Mouse (Mus musculus) C2C12 (cell line): ENCODE results near the gene Irf2bp2. TPM values are rescaled to one million over a fixed set of nuclear protein-coding genes. Genes with fewer than 3 reads are reported as not detected.

Source experiments
- H3K27me3 ChIP-seq: one replicate; pipeline ENCODE4 v1.6.1; 2011; ENCODE audit not compliant: control insufficient read depth, insufficient read depth, insufficient read length
- H3K36me3 ChIP-seq: one replicate; pipeline ENCODE4 v1.6.1; 2011; ENCODE audit not compliant: control insufficient read depth, insufficient read depth
- H3K4me3 ChIP-seq: one replicate; pipeline ENCODE4 v1.5.1; 2011; ENCODE audit warnings: mild to moderate bottlenecking, control low read depth; ENCODE audit not compliant: poor library complexity, insufficient read depth, severe bottlenecking
- H3K79me2 ChIP-seq: one replicate; pipeline ENCODE4 v1.6.1; 2011; ENCODE audit not compliant: control insufficient read depth, insufficient read depth
- H3K79me3 ChIP-seq: one replicate; pipeline ENCODE4 v1.6.1; 2011; ENCODE audit warnings: low read depth, control low read depth
- H3ac ChIP-seq: one replicate; pipeline ENCODE3; 2011; ENCODE audit warnings: low read depth; ENCODE audit not compliant: control insufficient read depth, insufficient read length
- CEBPB ChIP-seq: IDR thresholded peaks from one replicate; pipeline ENCODE4 v1.6.1; 2011; ENCODE audit warnings: low read depth, mild to moderate bottlenecking, control low read depth, moderate library complexity
- CTCF ChIP-seq: IDR thresholded peaks from one replicate; pipeline ENCODE4 v1.5.1; 2011; ENCODE audit not compliant: control insufficient read depth, insufficient read depth, insufficient read length
- FOSL1 ChIP-seq: IDR thresholded peaks from one replicate; pipeline ENCODE4 v1.8.0; 2011; ENCODE audit warnings: mild to moderate bottlenecking, low read length; ENCODE audit not compliant: poor library complexity, insufficient read depth, severe bottlenecking
- MAX ChIP-seq: IDR thresholded peaks from one replicate; pipeline ENCODE4 v1.6.1; 2011; ENCODE audit warnings: mild to moderate bottlenecking, control low read depth
- MYOD1 ChIP-seq: IDR thresholded peaks from one replicate; pipeline ENCODE4 v1.6.1; 2011; ENCODE audit warnings: low read depth; ENCODE audit not compliant: control insufficient read depth, insufficient read length
- MYOG ChIP-seq: IDR thresholded peaks from one replicate; pipeline ENCODE4 v1.6.1; 2011; ENCODE audit not compliant: control insufficient read depth, insufficient read length; ENCODE audit errors: extremely low read depth
- USF1 ChIP-seq: IDR thresholded peaks from one replicate; pipeline ENCODE4 v1.6.1; 2011; ENCODE audit warnings: low read depth, mild to moderate bottlenecking, control low read depth, moderate library complexity
- polyA plus RNA-seq: library from polyadenylated mRNA; unstranded; fragments of >200 nt; fragmentation: generic; extraction: Trizol; gene quantifications from one replicate; pipeline ENCODE4 v1.2.1, GENCODE M21; 2012; ENCODE audit warnings: missing spikeins

Irf2bp2 gene
- polyA plus RNA-seq, 1 experiment, result 20.9 TPM

DNA sequence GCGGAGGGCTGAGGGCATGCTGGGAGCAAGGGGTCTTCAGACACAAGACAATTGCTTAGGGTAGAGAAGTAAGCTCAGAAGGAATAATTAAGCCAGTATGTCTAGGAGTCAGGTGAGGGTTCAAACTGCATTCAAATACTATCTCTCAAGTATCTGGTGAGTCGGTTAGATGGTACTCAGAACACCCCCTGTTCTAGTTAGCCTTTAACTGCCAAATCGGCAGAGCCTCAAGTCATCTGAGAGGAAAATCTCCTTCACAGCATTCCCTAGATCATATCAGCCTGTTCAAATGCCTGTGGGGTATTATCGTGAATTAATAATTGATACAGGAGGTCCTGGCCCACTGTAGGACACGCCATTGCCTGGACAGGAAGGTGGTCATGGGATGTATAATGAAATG lies 23.9 kb upstream of the Irf2bp2 start:
- H3K79me2 ChIP-seq, result no peaks in the 10 kb centered on the region
- H3K27me3 ChIP-seq, result no peaks in the 10 kb centered on the region
- TF ChIP-seq MAX, result no peak
- no peak for TF ChIP-seq CEBPB
- TF ChIP-seq MYOD1, result no peak
- TF ChIP-seq USF1, result no peak
- no peak for TF ChIP-seq FOSL1
- no peak for TF ChIP-seq CTCF
- no peak for TF ChIP-seq MYOG
- H3ac ChIP-seq, result no peak overlapping the region
- no peak overlapping the region for H3K4me3 ChIP-seq
- no peaks in the 10 kb centered on the region for H3K79me3 ChIP-seq
- no peaks in the 10 kb centered on the region for H3K36me3 ChIP-seq

DNA sequence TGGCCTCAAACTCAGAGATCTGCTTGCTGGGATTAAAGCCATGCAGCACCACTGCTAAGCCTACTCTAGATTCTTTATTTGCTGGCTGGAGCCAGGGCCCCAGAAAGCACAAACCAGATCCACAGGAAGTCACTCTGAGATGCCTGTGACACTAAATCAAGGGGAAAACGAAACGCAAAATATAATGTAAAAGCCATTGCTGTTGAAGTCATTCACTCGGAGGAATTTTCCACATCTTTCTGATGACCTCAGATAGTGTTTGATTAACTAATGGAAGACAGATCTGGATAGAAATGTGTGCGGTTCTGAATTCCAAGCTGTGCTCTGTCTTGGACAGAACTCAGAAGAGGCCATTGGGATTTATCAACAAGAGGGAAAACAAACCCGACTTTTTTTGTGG lies 22.9 kb upstream of the Irf2bp2 start:
- H3K4me3 ChIP-seq, result no peak overlapping the region
- no peak for TF ChIP-seq CEBPB

DNA sequence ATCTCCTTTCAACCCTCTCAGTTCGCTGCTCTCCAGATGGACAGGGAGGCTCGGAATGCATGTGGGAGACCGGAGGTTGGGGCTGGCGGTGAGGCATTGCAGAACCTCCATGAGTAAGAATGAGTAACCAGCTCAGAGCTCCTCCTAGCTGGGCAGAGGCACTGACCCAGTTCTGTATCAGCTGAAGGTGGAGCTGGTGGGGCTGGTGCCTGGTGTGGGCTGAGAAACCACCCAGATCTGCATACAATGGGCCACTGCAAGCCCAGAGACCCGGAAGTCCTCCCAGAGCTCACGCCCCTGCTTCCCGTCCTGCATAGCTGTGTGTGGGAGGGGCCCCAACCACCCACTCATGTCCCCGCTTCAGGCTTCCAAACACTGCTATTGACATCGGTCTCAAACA lies 22.0 kb upstream of the Irf2bp2 start:
- H3K4me3 ChIP-seq, result no peak overlapping the region
- TF ChIP-seq MYOD1 (peak; percentile 33), CTCF (no peak), USF1 (no peak), CEBPB (peak; percentile 81), MAX (peak; percentile 71), MYOG (no peak), FOSL1 (peak; percentile 92)
- no peaks in the 10 kb centered on the region for H3K27me3 ChIP-seq
- no peaks in the 10 kb centered on the region for H3K79me2 ChIP-seq
- no peaks in the 10 kb centered on the region for H3K79me3 ChIP-seq
- no peaks in the 10 kb centered on the region for H3K36me3 ChIP-seq
- no peak overlapping the region for H3ac ChIP-seq

More for the DNA sequence above, 22.9 kb upstream of the Irf2bp2 start:
- Histone ChIP-seq H3K79me2 (no peaks in the 10 kb centered on the region), H3ac (no peak overlapping the region), H3K36me3 (no peaks in the 10 kb centered on the region), H3K79me3 (no peaks in the 10 kb centered on the region), H3K27me3 (no peaks in the 10 kb centered on the region)

DNA sequence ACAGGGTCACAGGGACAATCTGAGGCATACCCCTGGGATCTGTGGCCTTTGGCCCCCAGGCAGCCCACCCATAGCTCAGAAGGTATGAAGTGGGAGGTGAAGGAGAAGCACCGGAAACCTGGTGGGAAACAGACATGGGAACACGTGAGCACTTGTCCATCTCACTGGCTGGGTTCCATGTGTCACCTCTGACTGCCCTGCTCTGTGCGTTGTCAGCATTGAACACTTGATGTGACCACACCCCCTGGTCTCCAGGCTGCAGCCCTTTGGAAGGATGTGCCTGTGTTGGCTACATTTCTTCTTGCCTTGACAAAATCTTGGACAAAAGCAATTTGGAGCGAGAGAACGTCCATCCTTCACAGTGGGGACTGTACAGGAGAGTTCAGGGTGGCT lies 20.9 kb upstream of the Irf2bp2 start:
- Histone ChIP-seq H3K79me3 (no peaks in the 10 kb centered on the region), H3K36me3 (no peaks in the 10 kb centered on the region), H3K27me3 (no peaks in the 10 kb centered on the region), H3K4me3 (no peak overlapping the region), H3K79me2 (no peaks in the 10 kb centered on the region), H3ac (no peak overlapping the region)
- TF ChIP-seq MYOG (no peak), CTCF (no peak), CEBPB (no peak), MAX (no peak), MYOD1 (no peak), USF1 (no peak), FOSL1 (no peak)

DNA sequence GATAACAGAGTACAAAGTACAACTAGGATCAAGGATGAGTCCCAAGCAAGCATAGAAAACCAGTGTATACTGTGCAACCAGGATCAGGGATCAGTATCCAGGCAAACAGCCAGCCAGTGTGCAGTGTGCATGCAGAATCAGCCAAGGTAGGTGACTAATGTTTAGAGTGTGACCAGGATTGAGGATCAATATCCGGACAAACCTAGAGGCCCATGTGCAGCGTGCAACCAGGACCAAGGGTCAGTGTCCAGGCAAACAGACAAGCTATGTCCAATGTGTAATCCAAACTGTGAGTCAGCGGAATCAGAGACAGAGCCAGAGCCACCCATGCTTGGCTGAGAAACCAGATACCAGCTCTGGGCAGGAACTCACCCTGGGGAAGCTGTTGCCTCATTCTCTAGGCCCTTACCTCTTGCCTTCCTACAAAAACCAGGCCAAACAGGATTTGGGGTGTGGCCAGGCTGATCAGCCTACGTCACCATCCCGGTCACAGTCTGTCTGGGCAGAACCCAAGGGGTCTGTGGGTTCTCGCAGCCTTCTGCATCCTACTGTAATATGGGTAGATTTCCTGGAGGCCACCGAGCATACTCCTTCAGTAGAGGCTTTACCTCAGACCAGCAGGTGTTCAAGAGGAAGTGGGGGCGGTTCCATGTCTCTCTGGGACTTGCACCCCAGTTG lies 20.4 kb upstream of the Irf2bp2 start:
- Histone ChIP-seq H3K36me3 (no peaks in the 10 kb centered on the region), H3K79me2 (no peaks in the 10 kb centered on the region), H3K79me3 (no peaks in the 10 kb centered on the region), H3K27me3 (no peaks in the 10 kb centered on the region), H3ac (no peak overlapping the region), H3K4me3 (no peak overlapping the region)
- TF ChIP-seq CEBPB, result peak; percentile 92
- no peak for TF ChIP-seq MAX
- peak; percentile 77 for TF ChIP-seq FOSL1

DNA sequence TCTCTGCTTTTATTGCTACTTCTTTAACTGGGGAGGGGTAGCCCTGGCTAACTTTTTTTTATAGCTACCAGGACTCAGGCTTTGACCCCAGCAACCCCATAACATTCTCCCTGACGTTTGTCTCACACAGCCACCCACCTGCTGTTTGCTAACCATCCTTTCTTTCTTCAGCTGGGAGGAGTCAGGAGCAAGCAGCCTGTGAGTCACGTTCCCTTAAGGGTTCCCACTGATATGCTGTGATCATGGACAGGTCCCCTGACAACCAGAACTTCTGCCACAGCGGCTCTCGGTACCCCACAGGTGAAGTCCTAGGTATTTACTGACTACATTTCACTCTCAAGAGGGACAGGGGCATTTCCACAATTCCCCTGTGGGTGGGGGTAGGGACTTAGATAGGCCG lies 19.4 kb upstream of the Irf2bp2 start:
- H3K79me2 ChIP-seq, result no peaks in the 10 kb centered on the region
- H3K36me3 ChIP-seq, result no peaks in the 10 kb centered on the region
- H3ac ChIP-seq, result no peak overlapping the region
- no peaks in the 10 kb centered on the region for H3K79me3 ChIP-seq
- no peaks in the 10 kb centered on the region for H3K27me3 ChIP-seq
- H3K4me3 ChIP-seq, result no peak overlapping the region
- TF ChIP-seq MAX (no peak), CEBPB (no peak), MYOG (no peak), USF1 (peak; percentile 34), FOSL1 (no peak), CTCF (no peak), MYOD1 (peak; percentile 71)
